Mouse (Mus musculus) midbrain, embryonic 15.5 days (tissue): ENCODE results near the gene Sept8. TPM values are rescaled to one million over a fixed set of nuclear protein-coding genes. Genes with fewer than 3 reads are reported as not detected.

Experiments
- ATAC-seq: fragments of 200-750 bp; cut with Nextera tagmentation; replicated peaks from 2 replicates; pipeline ENCODE4 v1.8.0; 2017; ENCODE audit warnings: moderate TSS enrichment
- H3K27ac ChIP-seq: fragments of 300-500 bp; sonication (generic); 2 replicates; pipeline ENCODE4 v1.5.1; 2015; ENCODE audit warnings: mild to moderate bottlenecking, inconsistent platforms
- H3K27me3 ChIP-seq: fragments of 300-500 bp; sonication (generic); replicated peaks from 2 replicates; pipeline ENCODE4 v1.6.1; 2015; ENCODE audit warnings: inconsistent platforms
- H3K36me3 ChIP-seq: fragments of 300-500 bp; sonication (generic); replicated peaks from 2 replicates; pipeline ENCODE4 v1.6.1; 2015; ENCODE audit warnings: inconsistent platforms
- H3K4me1 ChIP-seq: fragments of 300-500 bp; sonication (generic); 2 replicates; pipeline ENCODE4 v1.6.1; 2015; ENCODE audit warnings: inconsistent platforms
- H3K4me2 ChIP-seq: fragments of 300-500 bp; sonication (generic); 2 replicates; pipeline ENCODE4 v1.6.1; 2015; ENCODE audit warnings: inconsistent platforms, mild to moderate bottlenecking, moderate library complexity
- H3K4me3 ChIP-seq: fragments of 300-500 bp; sonication (generic); 2 replicates; pipeline ENCODE4 v1.5.1; 2015; ENCODE audit warnings: mild to moderate bottlenecking, inconsistent platforms
- H3K9ac ChIP-seq: fragments of 300-500 bp; sonication (generic); 2 replicates; pipeline ENCODE4 v1.6.1; 2015; ENCODE audit warnings: mild to moderate bottlenecking, inconsistent platforms
- H3K9me3 ChIP-seq: fragments of 300-500 bp; sonication (generic); 2 replicates; pipeline ENCODE4 v1.6.1; 2016; ENCODE audit warnings: inconsistent platforms
- WGBS: fragments of 180-500 bp; shearing (Covaris S2); methylation state at CpG from one replicate; pipeline ENCODE4 v1.1.7; 2015; ENCODE audit warnings: mixed read lengths; 5-methylcytosine and 5-hydroxymethylcytosine counted together
- polyA plus RNA-seq: library from polyadenylated mRNA; unstranded; fragments of >200 nt; fragmentation: Nextera tagmentation; extraction: Ambion mirVana; gene quantifications from 2 replicates; pipeline ENCODE4 v1.2.1, GENCODE M21; 2015

Gene Sept8
- polyA plus RNA-seq, 1 experiment from 2014 or later = 18.4 TPM

DNA sequence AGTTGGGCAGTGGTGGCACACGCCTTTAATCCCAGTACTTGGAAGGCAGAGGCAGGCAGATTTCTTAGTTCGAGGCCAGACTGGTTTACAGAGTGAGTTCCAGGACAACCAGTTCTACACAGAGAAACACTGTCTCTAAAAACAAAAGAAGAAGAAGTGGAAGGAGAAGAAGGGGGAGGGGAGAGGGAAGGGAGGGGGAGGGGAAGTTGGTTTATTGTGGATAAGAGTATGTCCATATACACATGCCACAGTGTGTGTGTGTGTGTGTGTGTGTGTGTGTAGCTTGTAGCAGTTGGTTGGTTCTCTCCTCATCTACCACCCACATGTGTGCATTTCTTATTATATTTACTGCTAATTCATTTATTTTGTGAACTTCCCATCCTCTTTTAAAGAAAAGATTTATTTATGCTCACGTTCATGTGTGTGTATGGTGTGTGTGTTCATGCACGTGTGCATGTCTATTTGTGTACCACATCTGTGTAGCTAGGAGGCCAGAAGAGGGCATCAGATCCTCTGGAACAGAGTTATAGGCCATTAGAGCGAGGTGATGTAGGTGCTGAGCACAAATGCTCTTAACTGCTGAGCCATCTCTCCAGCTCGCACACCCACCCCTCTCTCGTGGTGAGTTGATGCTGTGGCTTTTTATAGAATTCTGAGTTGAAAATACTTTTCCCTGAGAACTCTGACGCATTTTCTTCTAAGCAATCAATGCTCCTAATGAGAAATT lies 16.9 kb upstream of the Sept8 start:
- H3K4me3 ChIP-seq = no peak overlapping the region
- H3K27ac ChIP-seq = no peak overlapping the region
- H3K27me3 ChIP-seq = peaks cover 5% of the 10 kb centered on the region
- H3K4me1 ChIP-seq = no peaks in the 10 kb centered on the region
- no peaks in the 10 kb centered on the region for H3K36me3 ChIP-seq
- H3K4me2 ChIP-seq = no peak overlapping the region
- no peak overlapping the region for H3K9ac ChIP-seq
- H3K9me3 ChIP-seq = no peaks in the 10 kb centered on the region
- 83% methylated on average over 8 of the region's 8 CpGs for WGBS
- ATAC-seq = no peak

DNA sequence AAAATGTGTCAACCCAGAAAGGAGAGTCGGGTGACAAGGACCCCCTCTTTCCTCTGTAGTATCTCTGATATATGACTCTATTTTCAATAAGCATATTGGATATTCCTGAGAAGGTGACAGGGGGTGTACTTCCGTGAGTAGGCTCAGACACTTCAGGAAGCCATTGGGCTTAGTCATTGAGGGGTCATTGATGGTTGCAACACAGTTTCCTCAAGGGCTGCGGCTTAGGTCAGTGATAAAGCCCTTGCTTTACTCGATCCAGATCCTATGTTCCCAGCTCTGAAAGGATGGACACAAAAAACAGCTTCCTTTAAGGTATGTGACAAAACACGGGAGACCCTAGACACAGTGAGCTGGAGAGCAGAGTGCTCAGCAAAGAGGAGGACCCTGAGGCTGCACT lies 15.3 kb upstream of the Sept8 start:
- ATAC-seq = no peak
- no peaks in the 10 kb centered on the region; the same call in 1 of the 2 replicates for H3K27me3 ChIP-seq
- H3K9me3 ChIP-seq = no peaks in the 10 kb centered on the region
- H3K4me2 ChIP-seq = no peak overlapping the region
- WGBS = 87% methylated on average over 5 of the region's 5 CpGs
- no peak overlapping the region for H3K4me3 ChIP-seq
- H3K9ac ChIP-seq = no peak overlapping the region
- H3K36me3 ChIP-seq = no peaks in the 10 kb centered on the region
- H3K4me1 ChIP-seq = no peaks in the 10 kb centered on the region
- no peak overlapping the region for H3K27ac ChIP-seq

DNA sequence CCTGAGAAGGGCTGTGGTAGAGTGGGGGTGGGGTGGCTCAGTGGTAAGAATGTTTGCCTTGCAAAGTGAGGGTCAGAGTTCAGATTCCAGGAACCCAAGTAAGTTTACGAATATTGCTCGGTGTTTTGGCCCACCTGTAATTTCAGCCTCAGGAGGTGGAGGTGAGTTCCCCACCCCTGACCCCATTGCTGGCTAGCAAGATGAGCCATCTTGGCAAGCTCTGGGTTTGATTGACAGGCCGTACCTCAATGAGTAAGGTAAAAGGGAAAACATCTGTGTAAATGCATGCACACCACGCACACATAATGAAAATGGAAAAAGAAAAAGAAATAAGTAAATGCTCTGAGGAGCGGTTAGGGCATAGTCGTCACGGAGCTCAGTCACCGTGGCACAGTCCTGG lies 14.7 kb upstream of the Sept8 start:
- H3K9ac ChIP-seq = no peak overlapping the region
- no peaks in the 10 kb centered on the region for H3K36me3 ChIP-seq
- H3K4me3 ChIP-seq = no peak overlapping the region
- ATAC-seq = no peak
- no peaks in the 10 kb centered on the region; the same call in 1 of the 2 replicates for H3K27me3 ChIP-seq
- no peak overlapping the region for H3K4me2 ChIP-seq
- H3K27ac ChIP-seq = no peak overlapping the region
- H3K9me3 ChIP-seq = no peaks in the 10 kb centered on the region
- WGBS = 95% methylated on average over 8 of the region's 8 CpGs
- H3K4me1 ChIP-seq = no peaks in the 10 kb centered on the region

DNA sequence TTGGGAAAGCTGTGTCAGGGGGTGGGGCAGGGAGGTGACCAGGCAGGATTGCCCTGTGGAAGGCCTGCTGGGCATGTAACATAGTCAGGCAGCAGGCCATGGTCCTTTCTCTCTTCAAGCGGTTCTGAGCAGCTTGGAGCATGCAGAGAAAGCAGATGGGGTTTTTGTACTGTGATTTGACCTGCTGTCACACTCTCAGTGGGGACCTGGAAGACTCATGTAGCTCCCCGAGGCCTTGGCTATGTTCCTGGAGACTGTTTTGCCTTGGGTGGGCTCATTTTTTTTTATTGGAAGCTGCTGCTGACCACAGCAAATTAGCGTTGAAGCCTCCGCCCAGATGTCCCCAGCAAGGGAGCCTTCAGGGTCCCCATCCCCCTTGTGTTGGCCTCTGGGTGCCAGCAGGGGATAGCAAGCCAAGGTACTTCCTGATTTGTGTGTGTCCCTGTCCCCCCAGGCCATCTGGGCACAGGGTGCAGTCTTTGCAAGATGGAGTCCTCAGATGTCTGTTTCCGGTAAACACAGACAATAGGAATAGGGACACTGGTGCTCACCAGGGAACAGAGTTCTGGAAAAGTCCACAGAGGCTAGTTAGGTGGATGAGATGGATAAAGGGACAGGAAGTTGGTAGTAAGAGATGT lies 13.9 kb upstream of the Sept8 start:
- no peak for ATAC-seq
- Histone ChIP-seq H3K9me3 (no peaks in the 10 kb centered on the region), H3K9ac (no peak overlapping the region)

DNA sequence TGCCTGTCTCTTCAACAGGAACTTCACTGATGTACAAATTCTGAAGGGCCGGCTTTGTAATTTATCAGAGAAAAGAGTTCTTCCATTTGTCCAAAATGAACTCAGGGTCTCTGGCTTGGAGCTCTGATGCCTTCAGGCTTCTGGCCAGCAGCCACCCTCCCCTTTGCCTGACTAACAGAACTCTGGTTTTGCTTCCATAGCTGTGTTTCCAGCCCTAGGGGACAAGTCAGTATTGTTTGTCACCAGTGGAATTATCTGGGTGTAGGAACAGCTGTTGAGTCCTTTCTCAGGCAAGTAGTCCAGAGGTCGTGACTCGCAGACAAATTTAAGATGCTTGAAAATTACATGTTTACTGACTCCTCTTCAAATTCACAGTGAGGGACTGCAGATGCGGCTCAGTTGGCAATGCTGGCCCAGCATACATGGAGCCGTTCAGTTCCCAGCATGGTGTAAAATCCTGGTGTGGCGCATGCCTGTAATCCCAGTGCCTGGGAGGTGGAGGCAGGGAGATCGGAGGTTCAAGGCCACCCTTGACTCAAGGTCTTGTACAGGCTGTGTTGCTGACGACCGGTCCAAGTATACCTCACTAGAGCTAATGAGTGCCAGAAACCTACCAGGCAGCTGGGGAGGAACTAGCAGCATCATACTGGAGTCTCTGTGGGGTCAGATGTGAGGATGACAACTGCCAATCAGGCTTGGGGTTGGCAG lies 11.8 kb upstream of the Sept8 start:
- Histone ChIP-seq H3K4me1 (no peaks in the 10 kb centered on the region), H3K27ac (no peak overlapping the region), H3K4me3 (no peak overlapping the region), H3K36me3 (no peaks in the 10 kb centered on the region), H3K9ac (no peak overlapping the region), H3K9me3 (no peaks in the 10 kb centered on the region), H3K27me3 (no peaks in the 10 kb centered on the region; the same call in 1 of the 2 replicates), H3K4me2 (no peak overlapping the region)
- 89% methylated on average over 9 of the region's 9 CpGs for WGBS
- no peak for ATAC-seq

More for the DNA sequence above, 13.9 kb upstream of the Sept8 start:
- Histone ChIP-seq H3K27ac (no peak overlapping the region), H3K27me3 (no peaks in the 10 kb centered on the region; the same call in 1 of the 2 replicates), H3K4me3 (no peak overlapping the region), H3K4me2 (no peak overlapping the region), H3K4me1 (no peaks in the 10 kb centered on the region), H3K36me3 (no peaks in the 10 kb centered on the region)
- WGBS = 54% methylated on average over 5 of the region's 5 CpGs

DNA sequence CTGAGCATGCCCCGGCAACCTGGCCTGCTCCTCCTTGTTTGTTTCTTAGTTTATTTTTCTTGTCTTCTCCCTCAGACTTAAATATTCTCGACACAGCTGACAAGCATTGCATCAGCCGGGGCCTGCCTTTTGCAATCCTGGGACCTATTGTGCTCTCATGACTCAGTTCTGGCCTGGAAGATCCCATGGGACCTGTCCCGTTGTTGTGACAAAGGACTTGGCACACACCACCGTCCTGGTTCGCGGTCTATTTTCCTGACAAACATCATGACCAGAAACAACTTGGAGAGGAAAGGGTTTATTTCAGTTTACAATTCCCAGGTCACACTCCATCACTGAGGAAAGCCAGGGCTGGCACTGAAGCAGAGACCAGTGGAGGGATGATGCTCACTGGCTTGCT lies 10.9 kb upstream of the Sept8 start:
- Histone ChIP-seq H3K4me1 (no peaks in the 10 kb centered on the region), H3K27me3 (no peaks in the 10 kb centered on the region; the same call in 1 of the 2 replicates), H3K36me3 (no peaks in the 10 kb centered on the region), H3K4me3 (no peak overlapping the region), H3K27ac (no peak overlapping the region), H3K4me2 (no peak overlapping the region), H3K9me3 (no peaks in the 10 kb centered on the region), H3K9ac (no peak overlapping the region)
- ATAC-seq = no peak
- WGBS = 49% methylated on average over 7 of the region's 7 CpGs

DNA sequence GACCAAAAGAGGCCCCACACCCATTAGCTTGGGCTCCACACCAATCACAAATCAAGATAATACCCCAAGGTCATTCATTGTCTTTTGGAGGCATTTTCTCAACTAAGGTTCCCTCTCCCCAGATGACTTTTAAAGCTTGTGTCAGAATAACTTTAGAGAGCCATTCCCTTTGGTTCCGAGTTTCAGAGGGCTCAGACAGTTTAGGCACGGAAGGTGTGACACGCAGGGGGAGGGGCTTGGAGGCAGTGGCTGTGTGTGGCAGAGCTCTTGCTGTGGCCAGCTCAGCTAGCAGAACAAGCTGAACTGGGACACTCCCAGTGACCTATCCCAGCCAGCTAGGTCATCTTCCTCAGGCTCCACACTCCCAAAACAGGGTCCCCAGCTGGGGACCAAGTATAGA lies 10.5 kb upstream of the Sept8 start:
- ATAC-seq = no peak
- Histone ChIP-seq H3K9ac (no peak overlapping the region), H3K4me1 (no peaks in the 10 kb centered on the region), H3K36me3 (no peaks in the 10 kb centered on the region), H3K27me3 (no peaks in the 10 kb centered on the region; the same call in 1 of the 2 replicates), H3K4me3 (no peak overlapping the region), H3K27ac (no peak overlapping the region), H3K4me2 (no peak overlapping the region), H3K9me3 (no peaks in the 10 kb centered on the region)
- WGBS = 45% methylated on average over 3 of the region's 3 CpGs

DNA sequence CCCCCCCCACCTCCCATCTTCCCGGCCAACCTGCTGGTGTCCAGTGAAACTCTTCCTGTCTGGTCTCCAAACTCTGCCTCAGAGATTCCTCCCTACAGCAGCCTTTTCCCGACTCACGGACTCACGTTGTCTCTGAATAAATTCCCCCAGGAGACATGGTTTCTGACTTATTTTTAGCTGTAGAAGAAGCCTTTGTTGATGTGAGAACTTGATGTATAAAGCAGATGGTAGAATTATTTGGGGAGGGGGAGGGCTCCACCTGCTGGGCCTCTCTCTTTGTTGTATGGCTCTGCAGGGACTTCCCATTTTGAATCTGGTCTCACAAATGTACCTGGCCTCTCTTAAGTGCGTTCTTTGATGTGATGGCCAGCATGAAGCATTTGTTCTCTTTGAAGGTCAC lies 8.7 kb upstream of the Sept8 start:
- no peak overlapping the region for H3K27ac ChIP-seq
- 46% methylated on average over 5 of the region's 5 CpGs for WGBS
- no peaks in the 10 kb centered on the region for H3K4me1 ChIP-seq
- ATAC-seq = no peak
- no peaks in the 10 kb centered on the region; the same call in 1 of the 2 replicates for H3K27me3 ChIP-seq
- H3K4me2 ChIP-seq = no peak overlapping the region
- H3K9ac ChIP-seq = no peak overlapping the region
- no peak overlapping the region for H3K4me3 ChIP-seq
- no peaks in the 10 kb centered on the region for H3K9me3 ChIP-seq
- no peaks in the 10 kb centered on the region for H3K36me3 ChIP-seq

DNA sequence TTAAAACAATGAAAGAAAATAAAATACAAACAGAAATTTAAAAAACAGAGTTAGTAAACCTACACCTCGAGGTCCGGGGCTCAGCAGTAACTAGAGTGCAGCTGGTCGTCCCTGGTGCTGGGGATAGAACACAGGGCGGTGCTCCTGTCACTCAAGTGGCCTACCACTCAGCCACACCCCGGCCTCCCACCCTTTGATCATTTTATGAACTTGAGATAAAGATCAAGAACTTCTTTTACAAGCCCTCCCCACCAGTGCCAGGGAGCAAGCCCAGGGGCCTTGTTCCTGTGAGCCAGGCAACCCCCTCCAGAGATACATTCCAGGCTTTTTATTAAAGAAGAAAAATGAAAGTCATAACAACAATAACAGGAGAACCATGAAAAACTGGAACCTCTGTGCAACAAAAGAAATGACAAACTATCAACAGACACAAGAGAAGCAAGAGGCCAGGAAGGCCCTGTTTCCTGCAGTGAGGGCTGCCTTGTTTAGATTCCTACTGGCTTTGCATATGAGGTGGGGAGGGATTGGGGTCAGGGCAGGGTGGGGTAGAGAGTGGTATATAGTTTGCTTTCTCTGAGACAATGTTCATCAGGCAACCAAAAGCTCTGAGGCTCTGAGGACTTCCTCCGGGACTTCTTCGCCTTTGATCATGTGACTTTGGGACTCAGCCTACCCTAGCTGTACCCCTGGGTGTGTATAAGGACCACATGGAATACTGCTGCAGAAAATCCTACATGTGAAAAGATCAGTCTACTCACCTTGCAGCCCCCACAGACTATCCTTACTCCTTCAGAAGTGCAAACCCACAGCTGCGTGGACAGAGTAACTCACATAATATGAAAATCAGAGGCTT lies 2.1 kb upstream of the Sept8 start:
- WGBS = 64% methylated on average over 8 of the region's 8 CpGs
- Histone ChIP-seq H3K36me3 (no peaks in the 10 kb centered on the region), H3K4me3 (no peak overlapping the region), H3K27me3 (peaks cover 14% of the 10 kb centered on the region; the same call in 1 of the 2 replicates), H3K27ac (no peak overlapping the region), H3K9ac (no peak overlapping the region), H3K4me2 (no peak overlapping the region), H3K4me1 (peaks cover 26% of the 10 kb centered on the region), H3K9me3 (no peaks in the 10 kb centered on the region)
- no peak for ATAC-seq

DNA sequence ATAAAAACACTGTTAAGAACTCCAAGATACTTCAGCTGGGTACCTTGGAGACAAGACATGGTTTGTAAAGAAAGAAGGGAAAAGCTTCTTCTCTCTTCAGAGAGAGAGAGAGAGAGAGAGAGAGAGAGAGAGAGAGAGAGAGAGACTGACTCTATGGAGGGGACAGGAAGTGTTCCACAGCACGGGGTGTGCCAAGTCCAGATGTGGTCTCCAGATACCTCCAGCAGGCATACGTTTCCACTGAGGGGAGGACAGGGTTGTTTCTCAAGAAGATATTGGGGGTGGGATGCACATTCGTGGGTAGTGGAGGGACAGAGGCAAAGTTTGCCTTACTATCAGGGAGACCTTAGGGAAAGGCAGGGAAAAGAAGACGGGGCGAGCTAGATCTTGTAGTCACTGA lies 298 bp upstream of the Sept8 start:
- H3K4me3 ChIP-seq = peak overlapping the region; percentile 84
- no peak overlapping the region for H3K9ac ChIP-seq
- 58% methylated on average over 5 of the region's 5 CpGs for WGBS
- ATAC-seq = no peak
- H3K4me2 ChIP-seq = peak overlapping the region; percentile 84; the same call in 1 of the 2 replicates
- H3K9me3 ChIP-seq = no peaks in the 10 kb centered on the region
- peaks cover 14% of the 10 kb centered on the region; the same call in 1 of the 2 replicates for H3K27me3 ChIP-seq
- no peaks in the 10 kb centered on the region for H3K36me3 ChIP-seq
- peaks cover 32% of the 10 kb centered on the region for H3K4me1 ChIP-seq
- no peak overlapping the region for H3K27ac ChIP-seq

DNA sequence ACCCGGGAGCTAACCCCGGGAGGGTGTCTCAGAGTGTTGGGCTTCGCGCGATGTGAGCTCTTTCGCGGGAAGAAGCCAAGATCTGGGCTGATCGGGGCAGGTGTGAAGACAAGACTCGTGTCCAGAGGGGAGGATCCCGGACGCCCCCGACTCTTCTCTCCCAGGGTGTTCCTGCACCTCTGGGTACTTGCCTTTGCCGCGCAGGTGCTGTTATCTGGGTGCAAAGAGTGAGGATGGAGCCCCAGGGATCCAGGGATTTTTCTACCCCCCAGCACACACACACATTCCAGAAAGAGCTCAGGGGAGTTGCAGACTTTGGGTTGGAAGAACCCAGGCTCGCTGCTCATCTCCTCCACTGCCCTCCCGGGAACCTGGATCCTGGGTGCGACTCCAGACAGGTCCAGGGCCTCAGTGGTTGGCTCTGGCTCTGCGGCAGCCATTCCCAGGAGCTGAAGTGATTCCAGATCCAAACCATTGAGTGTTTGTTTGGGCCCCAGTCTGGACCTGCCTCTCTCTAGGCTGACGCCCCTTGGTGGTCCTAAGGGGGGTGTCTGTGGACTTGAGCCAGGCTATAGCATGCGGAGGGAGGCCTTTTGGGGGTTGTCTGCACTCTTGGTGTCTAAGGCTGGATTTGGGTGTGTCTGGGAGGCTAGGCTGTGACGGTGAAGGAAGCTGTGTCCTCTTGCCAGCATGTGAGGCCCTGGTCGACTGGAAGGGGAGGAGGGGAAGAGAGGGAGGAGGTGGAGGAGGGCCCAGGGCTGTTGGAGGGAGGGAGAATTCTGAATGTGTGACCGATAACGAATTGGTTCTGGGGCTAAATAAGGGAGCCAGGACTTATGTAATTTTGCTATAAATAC lies 1.3 kb downstream of the Sept8 start:
- no peaks in the 10 kb centered on the region for H3K36me3 ChIP-seq
- H3K27ac ChIP-seq = peak overlapping the region; percentile 59
- peaks cover 14% of the 10 kb centered on the region; the same call in 1 of the 2 replicates for H3K27me3 ChIP-seq
- WGBS = 2% methylated on average over 24 of the region's 24 CpGs
- peak overlapping the region; percentile 80 for H3K9ac ChIP-seq
- H3K9me3 ChIP-seq = no peaks in the 10 kb centered on the region
- peak; percentile 35 for ATAC-seq
- peaks cover 32% of the 10 kb centered on the region for H3K4me1 ChIP-seq
- H3K4me3 ChIP-seq = peak overlapping the region; percentile 84
- H3K4me2 ChIP-seq = peak overlapping the region; percentile 84
